Mouse (Mus musculus) forebrain, postnatal 0 days (tissue): ENCODE measurements around the gene Nek8. TPM values are rescaled to one million over a fixed set of nuclear protein-coding genes. Genes with fewer than 3 reads are reported as not detected.

Source experiments
- ATAC-seq: fragments of 200-750 bp; cut with Nextera tagmentation; 2 replicates; pipeline ENCODE4 v1.8.0; 2017; ENCODE audit warnings: mild to moderate bottlenecking, moderate library complexity
- DNase-seq: peaks from one replicate; pipeline ENCODE4 v3.0.0-alpha.2; 2015
- H3K27ac ChIP-seq: fragments of 300-500 bp; sonication (generic); 2 replicates; pipeline ENCODE4 v1.5.1; 2014; ENCODE audit warnings: low read depth, mild to moderate bottlenecking, antibody characterized with exemption, low read length, moderate library complexity, mixed read lengths
- H3K27me3 ChIP-seq: fragments of 300-500 bp; sonication (generic); 2 replicates; pipeline ENCODE4 v1.6.1; 2014; ENCODE audit warnings: mild to moderate bottlenecking, low read length, mixed read lengths; ENCODE audit not compliant: insufficient read depth
- H3K36me3 ChIP-seq: fragments of 300-500 bp; sonication (generic); 2 replicates; pipeline ENCODE4 v1.6.1; 2014; ENCODE audit warnings: mild to moderate bottlenecking, moderate library complexity; ENCODE audit not compliant: insufficient read depth
- H3K4me1 ChIP-seq: fragments of 300-500 bp; sonication (generic); 2 replicates; pipeline ENCODE4 v1.6.1; 2014; ENCODE audit warnings: antibody characterized with exemption; ENCODE audit not compliant: insufficient read depth
- H3K4me2 ChIP-seq: fragments of 300-500 bp; sonication (generic); 2 replicates; pipeline ENCODE4 v1.6.1; 2014; ENCODE audit warnings: low read depth, mild to moderate bottlenecking, moderate library complexity
- H3K4me3 ChIP-seq: fragments of 300-500 bp; sonication (generic); 2 replicates; pipeline ENCODE4 v1.5.1; 2014; ENCODE audit warnings: low read depth, low read length, mixed read lengths
- H3K9ac ChIP-seq: fragments of 300-500 bp; sonication (generic); 2 replicates; pipeline ENCODE4 v1.6.1; 2014; ENCODE audit warnings: mild to moderate bottlenecking
- H3K9me3 ChIP-seq: fragments of 300-500 bp; sonication (generic); 2 replicates; pipeline ENCODE4 v1.6.1; 2016; ENCODE audit warnings: low read length
- CTCF ChIP-seq: sonication (generic); IDR thresholded peaks from 2 replicates; pipeline ENCODE4 v1.5.1; 2016; ENCODE audit warnings: antibody characterized with exemption, control low read depth, low read depth
- WGBS: fragments of 180-500 bp; shearing (Covaris S2); extraction: QIAGEN DNeasy Blood & Tissue Kit; methylation state at CpG from one replicate; pipeline ENCODE4 v1.1.7; 2014; 5-methylcytosine and 5-hydroxymethylcytosine counted together
- microRNA-seq, 2 experiments: library from miRNA; unstranded; fragments of <30 nt; microRNA quantifications; one replicate each; pipeline ENCODE4; 2016
- polyA plus RNA-seq: library from polyadenylated mRNA; unstranded; fragments of >200 nt; fragmentation: Nextera tagmentation; extraction: Ambion mirVana; gene quantifications from 2 replicates; pipeline ENCODE4 v1.2.1, GENCODE M21; 2015
- total RNA-seq: library from RNA; depleted of rRNA; stranded (reverse); fragments of >200 nt; gene quantifications from 2 replicates; pipeline ENCODE4 v1.2.3, GENCODE M21; 2014; rRNA removed

The Nek8 gene
- total and polyA plus RNA-seq, 2 experiments from 2014 or later: 4.7 to 5.7 TPM

- TF ChIP-seq CTCF: no peak
- H3K4me3 ChIP-seq: peak overlapping the region; percentile 68
- DNase-seq (no peak), ATAC-seq (no peak)
- peaks cover 34% of the 10 kb centered on the region for H3K4me1 ChIP-seq
- H3K9ac ChIP-seq: peak overlapping the region; percentile 63
- no peaks in the 10 kb centered on the region for H3K9me3 ChIP-seq
- 5% methylated on average over 5 of the region's 5 CpGs for WGBS
- peak overlapping the region; percentile 68 for H3K4me2 ChIP-seq
- H3K27ac ChIP-seq: peak overlapping the region; percentile 78
- H3K27me3 ChIP-seq: no peaks in the 10 kb centered on the region
- no peaks in the 10 kb centered on the region for H3K36me3 ChIP-seq
These were observed 60.4 kb downstream of the Nek8 start for GRCm38 (mm10) chr11:78116146-78116410.

Small RNA genes within 50 kb of the gene (microRNA-seq; reads per million reads assigned to microRNA genes)
- gene Mir7653: 0 to 0.61 reads per million in 2 experiments

Other genes with a start within 250 kb of the Nek8 start
- gene Sez6, start 245.9 kb downstream of the Nek8 start, total RNA-seq: 150 and 194 TPM in 2 replicates
- 183 and 214 TPM in 2 replicates for gene Sez6, start 245.9 kb downstream of the Nek8 start, polyA plus RNA-seq
- gene Phf12, start 193.9 kb downstream of the Nek8 start, total RNA-seq: 35.9 and 49.3 TPM in 2 replicates
- 6.2 and 9.1 TPM in 2 replicates for gene Phf12, start 193.9 kb downstream of the Nek8 start, polyA plus RNA-seq
- 48.4 and 59.2 TPM in 2 replicates for gene Dhrs13, start 144.4 kb downstream of the Nek8 start, total RNA-seq
- gene Dhrs13, start 144.4 kb downstream of the Nek8 start, polyA plus RNA-seq: 40.5 and 48.4 TPM in 2 replicates
- gene Flot2, start 138.7 kb downstream of the Nek8 start, total RNA-seq: 77.1 and 83.9 TPM in 2 replicates
- 101 and 105 TPM in 2 replicates for gene Flot2, start 138.7 kb downstream of the Nek8 start, polyA plus RNA-seq
- 27.4 and 30.3 TPM in 2 replicates for gene Eral1, start 96.3 kb downstream of the Nek8 start, total RNA-seq
- 25.5 and 26.7 TPM in 2 replicates for gene Eral1, start 96.3 kb downstream of the Nek8 start, polyA plus RNA-seq
- gene Fam222b, start 82.0 kb downstream of the Nek8 start, total RNA-seq: 17.4 and 24.6 TPM in 2 replicates
- gene Fam222b, start 82.0 kb downstream of the Nek8 start, polyA plus RNA-seq: 21.9 and 24.0 TPM in 2 replicates
- 99.0 and 107 TPM in 2 replicates for gene Traf4, start 11.1 kb downstream of the Nek8 start, total RNA-seq
- 104 and 131 TPM in 2 replicates for gene Traf4, start 11.1 kb downstream of the Nek8 start, polyA plus RNA-seq
- 15.3 and 22.0 TPM in 2 replicates for gene Tlcd1, start within 50 bp of the Nek8 start, total RNA-seq
- gene Tlcd1, start within 50 bp of the Nek8 start, polyA plus RNA-seq: 13.9 and 19.0 TPM in 2 replicates
- gene Rpl23a, start 6.9 kb upstream of the Nek8 start, total RNA-seq: 772 and 968 TPM in 2 replicates
- gene Rpl23a, start 6.9 kb upstream of the Nek8 start, polyA plus RNA-seq: 938 and 1,223 TPM in 2 replicates
- gene Rab34, start 11.8 kb upstream of the Nek8 start, total RNA-seq: 76.9 and 83.5 TPM in 2 replicates
- gene Rab34, start 11.8 kb upstream of the Nek8 start, polyA plus RNA-seq: 50.8 and 55.5 TPM in 2 replicates
- gene Proca1, start 16.7 kb upstream of the Nek8 start, total RNA-seq: 0.81 and 2.4 TPM in 2 replicates
- 2.5 and 3.3 TPM in 2 replicates for gene Proca1, start 16.7 kb upstream of the Nek8 start, polyA plus RNA-seq
- 76.2 and 76.4 TPM in 2 replicates for gene Sdf2, start 69.1 kb upstream of the Nek8 start, total RNA-seq
- gene Sdf2, start 69.1 kb upstream of the Nek8 start, polyA plus RNA-seq: 92.1 and 92.8 TPM in 2 replicates
- 31.8 and 44.1 TPM in 2 replicates for gene Supt6, start 69.3 kb upstream of the Nek8 start, total RNA-seq
- gene Supt6, start 69.3 kb upstream of the Nek8 start, polyA plus RNA-seq: 15.9 and 21.6 TPM in 2 replicates
- gene 2610507B11Rik, start 85.1 kb upstream of the Nek8 start, total RNA-seq: 58.6 and 70.2 TPM in 2 replicates
- 34.6 and 49.4 TPM in 2 replicates for gene 2610507B11Rik, start 85.1 kb upstream of the Nek8 start, polyA plus RNA-seq
- gene BC030499, start 114.2 kb upstream of the Nek8 start, total RNA-seq: 0.38 and 0.62 TPM in 2 replicates
- gene BC030499, start 114.2 kb upstream of the Nek8 start, polyA plus RNA-seq: not detected in 2 replicates
- gene Spag5, start 124.9 kb upstream of the Nek8 start, total RNA-seq: 5.7 and 6.5 TPM in 2 replicates
- gene Spag5, start 124.9 kb upstream of the Nek8 start, polyA plus RNA-seq: 3.5 and 4.8 TPM in 2 replicates
- 187 and 207 TPM in 2 replicates for gene Aldoc, start 146.3 kb upstream of the Nek8 start, total RNA-seq
- 182 and 219 TPM in 2 replicates for gene Aldoc, start 146.3 kb upstream of the Nek8 start, polyA plus RNA-seq
- gene Pigs, start 151.7 kb upstream of the Nek8 start, total RNA-seq: 33.0 and 43.1 TPM in 2 replicates
- 63.7 and 76.8 TPM in 2 replicates for gene Pigs, start 151.7 kb upstream of the Nek8 start, polyA plus RNA-seq
- 86.5 and 99.7 TPM in 2 replicates for gene Unc119, start 166.8 kb upstream of the Nek8 start, total RNA-seq
- 72.2 and 72.5 TPM in 2 replicates for gene Unc119, start 166.8 kb upstream of the Nek8 start, polyA plus RNA-seq
- not detected in 2 replicates for gene Foxn1, start 209.9 kb upstream of the Nek8 start, total RNA-seq
- gene Foxn1, start 209.9 kb upstream of the Nek8 start, polyA plus RNA-seq: not detected in 2 replicates
- gene Slc13a2, start 245.5 kb upstream of the Nek8 start, total RNA-seq: not detected in 2 replicates
- not detected in 2 replicates for gene Slc13a2, start 245.5 kb upstream of the Nek8 start, polyA plus RNA-seq